Mouse (Mus musculus): ENCODE data around the gene Cdh24.
A peak's percentile ranks its signal among the peaks of the same experiment; 100 is the strongest.

Cdh24 gene

GRCm38 (mm10) chr14:54605752-54606321, 35.3 kb downstream of the Cdh24 start, which contains the start of gene 4931414P19Rik:
TSS of gene 4931414P19Rik (minus strand) at chr14:54605993.
- no peak for DNase-seq (ENCODE audit: low read depth)

- DNase-seq (ENCODE audit: low read depth) = no peak
These were observed 37.5 kb downstream of the Cdh24 start for GRCm38 (mm10) chr14:54603686-54604085.

GRCm38 (mm10) chr14:54603038-54603654, 38.0 kb downstream of the Cdh24 start:
- DNase-seq (ENCODE audit: low read depth) = peak; percentile 87

GRCm38 (mm10) chr14:54602613-54603012, 38.6 kb downstream of the Cdh24 start:
- DNase-seq (ENCODE audit: low read depth) = no peak

GRCm38 (mm10) chr14:54601601-54602000, 39.6 kb downstream of the Cdh24 start:
- DNase-seq (ENCODE audit: low read depth) = no peak

- DNase-seq (ENCODE audit: low read depth) = no peak
These were observed 44.1 kb downstream of the Cdh24 start for GRCm38 (mm10) chr14:54597084-54597483.

GRCm38 (mm10) chr14:54594631-54595414, 46.3 kb downstream of the Cdh24 start:
- DNase-seq (ENCODE audit: low read depth) = no peak

- no peak for DNase-seq (ENCODE audit: low read depth)
These were observed 47.1 kb downstream of the Cdh24 start for GRCm38 (mm10) chr14:54594055-54594454.

GRCm38 (mm10) chr14:54592319-54592934, 48.7 kb downstream of the Cdh24 start:
- DNase-seq (ENCODE audit: low read depth) = no peak

- DNase-seq (ENCODE audit: low read depth) = no peak
These were observed 50.1 kb downstream of the Cdh24 start for GRCm38 (mm10) chr14:54591056-54591455.

GRCm38 (mm10) chr14:54583681-54584338, 57.4 kb downstream of the Cdh24 start:
- no peak for DNase-seq (ENCODE audit: low read depth)

GRCm38 (mm10) chr14:54582536-54582935, 58.6 kb downstream of the Cdh24 start:
- DNase-seq (ENCODE audit: low read depth) = no peak
